Mouse (Mus musculus): ENCODE results near the gene Dexi.

DNA sequence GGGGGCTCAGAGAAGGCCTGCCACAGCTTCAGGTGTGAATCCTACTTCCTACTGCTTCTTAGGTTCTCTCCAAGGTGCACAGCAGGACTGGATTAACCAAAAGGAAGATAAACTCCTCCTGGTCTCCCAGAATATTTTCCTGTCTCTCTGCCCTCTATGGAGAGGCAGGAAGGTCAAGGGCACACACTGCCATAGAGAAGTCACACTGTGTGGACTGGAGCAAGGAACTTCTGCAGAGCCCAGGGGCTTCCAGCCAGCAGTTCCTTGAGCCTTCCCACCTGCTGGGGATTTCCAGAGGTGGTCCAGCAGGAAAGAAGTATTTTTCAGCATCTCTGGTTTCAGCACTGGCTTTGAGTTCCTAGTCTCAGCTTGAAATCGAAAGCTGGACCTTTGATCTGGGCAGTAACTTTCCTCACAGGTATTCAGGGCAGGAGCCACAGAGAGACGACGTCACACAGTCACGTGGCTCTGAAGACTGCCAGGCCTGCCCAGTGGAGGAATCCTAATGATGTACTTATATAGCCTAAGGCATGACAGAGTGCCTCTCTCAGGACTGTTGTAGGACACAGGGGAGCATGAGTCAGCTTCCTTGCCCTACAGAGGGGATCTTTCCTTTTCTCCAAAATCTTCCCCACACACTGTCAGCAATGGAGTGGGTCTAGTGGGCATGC, 77.7 kb downstream of the Dexi start:
- TF ChIP-seq CTCF (IDR thresholded peaks at IDR 0.05; ENCODE audit: extremely low read depth, insufficient read length, insufficient replicate concordance, low read depth, low read length) (no peak), POLR2A (IDR thresholded peaks at IDR 0.05; ENCODE audit: low read depth, low read length) (no peak)
